Mouse (Mus musculus): Measurements from ENCODE around the gene Ltbp3.
A peak's percentile ranks its signal among the peaks of the same experiment; 100 is the strongest.

DNA sequence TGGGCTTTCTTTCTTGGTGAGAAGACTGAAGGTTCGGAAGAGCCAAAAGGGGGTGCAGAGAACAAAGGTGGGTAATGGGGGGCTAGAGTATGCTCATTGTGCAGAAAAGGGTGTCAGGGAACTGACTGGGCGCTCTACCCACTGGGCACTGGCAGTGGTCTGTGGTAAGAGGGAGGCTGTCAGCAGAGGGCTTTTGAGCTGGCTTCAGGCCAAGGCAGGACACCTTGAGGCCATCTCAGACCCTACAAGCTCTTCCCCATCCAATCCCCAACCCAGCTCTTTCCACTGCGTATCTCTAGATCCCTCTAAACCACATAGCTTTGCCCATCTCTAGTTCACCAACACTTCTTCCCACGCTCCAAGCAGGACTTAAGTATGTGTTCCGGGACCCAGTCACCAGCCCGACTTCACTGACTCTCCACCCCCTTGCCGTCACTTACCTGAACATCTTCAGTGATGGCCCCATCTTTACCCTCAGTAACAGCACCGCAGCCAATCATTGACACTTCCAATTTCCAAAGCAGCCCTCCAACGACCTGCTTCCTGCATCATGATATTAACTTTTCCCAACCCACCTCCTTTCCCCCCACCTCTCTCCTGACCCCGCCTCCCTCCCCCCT lies 44.4 kb downstream of the Ltbp3 start:
- TF ChIP-seq CTCF (IDR thresholded peaks at IDR 0.05) (0 out of 2 replicates have a peak, but pooled peaks have one; percentile 3), EP300 (IDR thresholded peaks at IDR 0.05) (no peak)

All from lung, postnatal 0 days (tissue).